In genomic region chr8:13208627-13209355, GRCm38 (mm10) we compare ENCODE assay signal across 8 mouse cellular contexts. TPM values are rescaled to one million over a fixed set of nuclear protein-coding genes. Genes with fewer than 3 reads are reported as not detected.
DNase-seq lines count a peak whose midpoint lies in the region; ATAC-seq and TF ChIP-seq lines count a peak whose summit lies in the region.

No protein-coding gene starts in this region.

- no peak overlapping the region for H3K4me3 ChIP-seq in forebrain, postnatal 0 days (ENCODE audit: low read depth, low read length)
- H3K4me3 ChIP-seq in forebrain, embryonic 15.5 days = no peak overlapping the region
- H3K4me3 ChIP-seq in E14TG2a.4 (replicated peaks; ENCODE audit: low read length) = 0 out of 2 replicates have a peak overlapping the region, but pooled peaks have one; percentile 24
- no peak overlapping the region for H3K4me3 ChIP-seq in liver, embryonic 11.5 days (ENCODE audit: low read depth, low read length)

- H3K27ac ChIP-seq in forebrain, postnatal 0 days (ENCODE audit: low read depth, low read length) = no peak overlapping the region
- no peak overlapping the region for H3K27ac ChIP-seq in forebrain, embryonic 15.5 days (replicated peaks)
- H3K27ac ChIP-seq in liver, embryonic 11.5 days (ENCODE audit: low read depth, low read length) = no peak overlapping the region

- peak; percentile 53; the same call in 1 of the 2 replicates for ATAC-seq in forebrain, postnatal 0 days
- no peak for ATAC-seq in forebrain, embryonic 15.5 days (replicated peaks)
- ATAC-seq in liver, embryonic 11.5 days (replicated peaks; ENCODE audit: low FRiP score) = peak; percentile 66

- no peaks in the 10 kb centered on the region for H3K27me3 ChIP-seq in forebrain, postnatal 0 days (ENCODE audit: insufficient read depth, low read length)
- no peaks in the 10 kb centered on the region for H3K27me3 ChIP-seq in forebrain, embryonic 15.5 days
- no peaks in the 10 kb centered on the region for H3K27me3 ChIP-seq in E14TG2a.4 (ENCODE audit: insufficient read depth, low read length)
- H3K27me3 ChIP-seq in liver, embryonic 11.5 days (replicated peaks; ENCODE audit: control insufficient read depth, insufficient read depth, low read length) = no peaks in the 10 kb centered on the region

- H3K9me3 ChIP-seq in forebrain, postnatal 0 days (ENCODE audit: low read length) = no peaks in the 10 kb centered on the region
- H3K9me3 ChIP-seq in forebrain, embryonic 15.5 days = no peaks in the 10 kb centered on the region
- H3K9me3 ChIP-seq in E14TG2a.4 (ENCODE audit: low read length) = no peaks in the 10 kb centered on the region
- H3K9me3 ChIP-seq in liver, embryonic 11.5 days (ENCODE audit: control insufficient read depth, low read length) = no peaks in the 10 kb centered on the region

- H3K36me3 ChIP-seq in forebrain, postnatal 0 days (ENCODE audit: insufficient read depth) = no peaks in the 10 kb centered on the region
- no peaks in the 10 kb centered on the region for H3K36me3 ChIP-seq in forebrain, embryonic 15.5 days
- no peaks in the 10 kb centered on the region for H3K36me3 ChIP-seq in E14TG2a.4 (ENCODE audit: insufficient read depth, low read length)
- no peaks in the 10 kb centered on the region for H3K36me3 ChIP-seq in liver, embryonic 11.5 days (ENCODE audit: control insufficient read depth, insufficient read depth, low read length)

- 50% methylated on average over 6 of the region's 6 CpGs for WGBS in forebrain, postnatal 0 days
- WGBS in forebrain, embryonic 15.5 days = 51% methylated on average over 6 of the region's 6 CpGs
- WGBS in liver, embryonic 11.5 days = 44% methylated on average over 6 of the region's 6 CpGs

- no peak overlapping the region for H3K4me2 ChIP-seq in forebrain, postnatal 0 days (ENCODE audit: low read depth)
- no peak overlapping the region for H3K4me2 ChIP-seq in forebrain, embryonic 15.5 days (replicated peaks)
- peak overlapping the region; percentile 7; the same call in 1 of the 2 replicates for H3K4me2 ChIP-seq in liver, embryonic 11.5 days

- TF ChIP-seq CTCF in forebrain, postnatal 0 days (IDR thresholded peaks at IDR 0.05; ENCODE audit: low read depth) = peak; percentile 42; the same call in 1 of the 2 replicates
- no peak for TF ChIP-seq CTCF in E14TG2a.4 (conservative IDR thresholded peaks at IDR 0.05; ENCODE audit: low read length)

- 0 out of 2 replicates have a peak, but pooled peaks cover 3% of the 10 kb centered on the region for H3K4me1 ChIP-seq in forebrain, postnatal 0 days (ENCODE audit: insufficient read depth)
- peaks cover 5% of the 10 kb centered on the region for H3K4me1 ChIP-seq in forebrain, embryonic 15.5 days
- peaks cover 90% of the 10 kb centered on the region for H3K4me1 ChIP-seq in E14TG2a.4 (replicated peaks; ENCODE audit: low read depth, low read length)
- H3K4me1 ChIP-seq in liver, embryonic 11.5 days (replicated peaks; ENCODE audit: control insufficient read depth, insufficient read depth, low read length) = peaks cover 52% of the 10 kb centered on the region

- H3K9ac ChIP-seq in forebrain, postnatal 0 days = no peak overlapping the region
- no peak overlapping the region for H3K9ac ChIP-seq in forebrain, embryonic 15.5 days (replicated peaks)
- no peak overlapping the region for H3K9ac ChIP-seq in liver, embryonic 11.5 days (ENCODE audit: low read depth, low read length)

- DNase-seq in forebrain, postnatal 0 days = no peak
- peak; percentile 89 for DNase-seq in gastrocnemius, adult 18-20 months (ENCODE audit: low spot score)
- DNase-seq in liver, embryonic 11.5 days (ENCODE audit: low spot score) = no peak
- no peak for DNase-seq in right cerebral cortex, postnatal 10 days (ENCODE audit: low spot score in 2 of 2)
- DNase-seq in T-cell, adult 2 months (ENCODE audit: low spot score) = no peak
- no peak for DNase-seq in urinary bladder, postnatal 10 days (ENCODE audit: low spot score)

RNA-seq across cellular contexts. Expression of gene Grtp1, which starts 8.4 kb away (rescaled TPM):
- 10.8 and 13.2 TPM in 2 replicates for total RNA-seq in forebrain, postnatal 0 days (2014; rRNA removed)
- polyA plus RNA-seq in forebrain, postnatal 0 days (2015; fragmentation: Nextera tagmentation; extraction: Ambion mirVana) = 17.2 and 22.7 TPM in 2 replicates
- 18.7 and 23.4 TPM in 2 replicates for polyA plus RNA-seq in forebrain, embryonic 15.5 days (2015; fragmentation: Nextera tagmentation; extraction: Ambion mirVana)
- total RNA-seq in gastrocnemius, adult 18-20 months (2021) = 10 to 100 TPM; 11.5 to 15.0 TPM
- 19.7 and 23.3 TPM in 2 replicates for polyA plus RNA-seq in liver, embryonic 11.5 days (2014; fragmentation: Nextera tagmentation; extraction: Ambion mirVana)

RNA-seq across cellular contexts. Expression of gene Adprhl1, which starts 45.2 kb away (rescaled TPM):
- 0.67 and 1.2 TPM in 2 replicates for total RNA-seq in forebrain, postnatal 0 days (2014; rRNA removed)
- polyA plus RNA-seq in forebrain, postnatal 0 days (2015; fragmentation: Nextera tagmentation; extraction: Ambion mirVana) = not detected in 2 replicates
- 0.57 TPM in 1 of 2 replicates, not detected in the other for polyA plus RNA-seq in forebrain, embryonic 15.5 days (2015; fragmentation: Nextera tagmentation; extraction: Ambion mirVana)
- 10 to 100 TPM; 59.2 to 95.8 TPM for total RNA-seq in gastrocnemius, adult 18-20 months (2021)
- 0.70 TPM in 1 of 2 replicates, not detected in the other for polyA plus RNA-seq in liver, embryonic 11.5 days (2014; fragmentation: Nextera tagmentation; extraction: Ambion mirVana)

RNA-seq across cellular contexts. Expression of gene Lamp1, which starts 49.8 kb away (rescaled TPM):
- 270 and 295 TPM in 2 replicates for total RNA-seq in forebrain, postnatal 0 days (2014; rRNA removed)
- 356 and 373 TPM in 2 replicates for polyA plus RNA-seq in forebrain, postnatal 0 days (2015; fragmentation: Nextera tagmentation; extraction: Ambion mirVana)
- polyA plus RNA-seq in forebrain, embryonic 15.5 days (2015; fragmentation: Nextera tagmentation; extraction: Ambion mirVana) = 236 and 242 TPM in 2 replicates
- 100 to 1,000 TPM; 401 to 443 TPM for total RNA-seq in gastrocnemius, adult 18-20 months (2021)
- polyA plus RNA-seq in liver, embryonic 11.5 days (2014; fragmentation: Nextera tagmentation; extraction: Ambion mirVana) = 251 and 283 TPM in 2 replicates
